Mouse (Mus musculus): ENCODE measurements around the gene Chml. TPM values are rescaled to one million over a fixed set of nuclear protein-coding genes. Genes with fewer than 3 reads are reported as not detected.

Gene Chml
- total RNA-seq, 2 experiments from 2014 or later: 7.2 to 12.5 TPM

DNA sequence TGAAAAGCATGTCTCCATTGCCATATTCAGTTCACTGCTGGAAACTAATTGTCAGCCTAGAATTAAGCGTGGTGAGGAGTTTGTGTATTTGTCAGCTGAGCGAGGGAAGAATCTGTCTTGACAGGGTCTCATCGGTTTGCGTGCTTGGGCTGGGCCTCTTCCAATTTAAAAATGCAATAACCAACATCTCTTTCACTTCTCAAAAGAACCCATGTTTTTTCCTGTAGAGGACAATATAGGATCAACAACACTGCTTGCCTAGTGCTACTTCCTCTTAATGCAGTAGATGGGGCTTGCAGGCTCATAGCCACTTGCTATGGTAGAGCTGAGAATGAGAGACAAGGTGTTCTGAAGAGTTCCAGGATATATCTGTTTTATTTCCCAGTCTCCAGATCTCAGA lies 32.8 kb downstream of the Chml start:
- peak in 1 of 2 experiments; percentile 10 for DNase-seq

DNA sequence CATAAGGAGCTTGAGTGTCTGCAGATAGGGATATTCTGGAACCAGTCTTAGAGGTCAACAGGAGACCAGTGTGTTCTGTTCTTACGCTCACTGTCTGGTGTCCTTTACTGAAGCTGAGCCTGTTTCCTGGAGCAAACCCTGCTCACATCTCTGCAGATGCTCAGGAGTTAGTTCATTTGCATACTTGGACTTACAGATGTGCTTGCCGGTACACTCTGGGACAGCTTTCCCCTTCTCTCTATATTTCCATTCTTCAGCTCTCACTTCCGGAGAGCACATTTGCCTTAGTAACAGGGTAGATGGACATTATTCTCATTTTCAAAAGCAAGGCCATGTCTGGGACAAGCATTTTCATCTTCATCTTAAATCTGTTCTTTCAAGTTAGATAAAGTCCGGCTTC lies 44.1 kb downstream of the Chml start:
- DNase-seq: no peak

DNA sequence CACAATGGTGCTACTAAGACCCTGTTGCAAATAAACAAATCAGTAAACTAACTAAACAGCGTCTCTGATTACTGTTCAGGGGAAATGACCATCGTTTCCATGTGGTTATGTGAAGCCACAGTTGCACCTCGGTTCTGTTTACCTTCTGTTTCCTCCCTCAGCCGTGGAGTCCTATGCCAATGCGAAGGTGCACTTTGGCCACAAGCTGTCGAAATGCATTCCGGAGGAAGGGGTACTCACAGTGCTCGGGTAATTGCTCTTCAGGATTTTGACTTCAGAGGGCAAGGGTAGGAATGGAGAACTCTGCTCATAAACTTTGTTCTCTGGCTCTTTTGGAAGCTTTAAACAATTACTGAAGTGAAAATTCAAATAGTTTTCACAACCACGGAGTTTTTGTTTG lies 45.7 kb downstream of the Chml start:
- DNase-seq: no peak

DNA sequence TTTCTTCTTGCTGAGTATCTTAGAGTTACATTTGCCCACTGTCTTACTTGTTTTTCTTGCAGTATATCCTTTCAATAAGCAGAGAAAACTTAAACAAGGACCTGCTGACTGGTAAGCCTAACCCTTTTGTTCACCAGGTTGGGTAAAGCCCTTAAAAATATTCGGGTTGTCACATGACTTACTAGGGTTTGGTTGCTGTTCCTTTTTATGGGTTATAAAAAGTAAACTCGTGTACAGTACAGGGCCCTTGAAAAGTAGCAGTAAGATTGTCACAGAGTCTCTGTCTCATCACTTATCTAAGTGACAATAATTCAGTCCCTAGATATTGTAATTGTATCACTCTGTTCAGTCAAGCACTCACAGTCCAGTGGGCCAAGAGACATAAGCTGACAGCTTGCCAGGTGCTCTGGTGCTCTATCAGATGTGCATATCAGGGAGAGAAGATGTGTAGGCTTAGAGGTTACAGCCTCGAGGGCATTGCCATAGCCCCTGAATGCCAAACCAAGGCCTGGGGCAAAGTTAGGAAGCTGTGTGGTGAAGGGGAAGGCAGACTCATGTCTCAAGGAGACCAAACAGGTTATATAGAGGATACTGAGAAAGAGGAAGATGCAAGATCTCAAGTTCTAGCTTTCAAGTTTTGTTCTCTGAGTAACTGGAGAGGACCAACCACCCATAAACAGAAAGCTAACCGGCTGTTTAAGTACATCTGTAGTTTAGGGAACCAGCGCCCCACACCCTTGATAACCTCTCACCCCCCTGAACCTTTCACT lies 49.0 kb downstream of the Chml start:
- no peak for DNase-seq

DNA sequence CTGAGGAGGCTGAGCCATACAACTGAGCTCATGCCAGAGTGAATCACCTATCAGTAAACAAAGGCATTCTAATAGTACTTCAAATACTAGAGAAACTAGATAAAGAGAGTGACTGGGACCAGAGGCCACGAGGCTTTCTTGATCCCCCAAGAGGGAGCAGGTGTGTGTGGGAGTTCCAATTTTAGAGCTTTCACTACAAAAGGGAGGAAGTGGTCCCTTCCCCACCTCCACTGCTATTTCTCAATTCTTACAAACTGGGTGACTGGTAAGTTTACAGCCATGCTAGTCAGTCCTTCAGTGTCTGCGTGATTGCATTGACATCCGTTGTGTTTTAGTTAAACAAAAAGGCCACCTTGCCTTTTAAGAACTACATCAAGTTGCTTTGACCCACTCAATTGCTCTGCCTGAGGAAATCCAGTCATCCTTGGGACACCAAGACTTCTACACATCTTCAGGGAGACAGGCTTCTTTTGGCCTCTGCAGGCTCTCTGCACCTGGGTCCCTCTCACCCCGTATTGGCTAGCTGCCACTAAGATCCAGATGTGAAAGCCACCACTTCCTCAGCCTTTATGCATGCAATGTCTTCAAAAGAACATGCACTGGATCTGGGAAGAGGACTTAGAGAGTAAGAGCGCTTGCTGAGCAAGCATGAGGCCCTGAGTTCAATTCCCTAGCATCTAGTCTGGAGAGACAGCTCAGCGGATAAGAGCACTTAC lies 52.1 kb downstream of the Chml start:
- no peak for DNase-seq

DNA sequence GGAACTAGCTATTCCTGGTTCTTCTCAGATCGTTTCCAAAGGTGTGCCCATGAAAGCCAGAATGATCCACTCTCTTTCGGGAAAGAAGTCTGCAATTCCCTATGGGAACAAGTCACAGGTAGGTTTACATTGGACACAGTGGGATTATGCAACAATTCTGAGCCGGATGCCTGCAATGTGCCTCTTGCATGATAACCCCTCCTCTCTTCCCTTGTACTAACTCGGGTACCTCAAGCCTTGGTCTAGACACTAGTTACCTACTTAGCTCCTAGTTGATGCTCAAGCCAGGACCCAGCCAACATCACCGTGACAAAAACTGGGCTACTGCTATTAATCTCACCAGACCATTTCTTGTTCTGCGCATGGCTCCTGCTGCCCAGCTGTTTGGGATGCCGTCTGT lies 53.6 kb downstream of the Chml start:
- DNase-seq: no peak

DNA sequence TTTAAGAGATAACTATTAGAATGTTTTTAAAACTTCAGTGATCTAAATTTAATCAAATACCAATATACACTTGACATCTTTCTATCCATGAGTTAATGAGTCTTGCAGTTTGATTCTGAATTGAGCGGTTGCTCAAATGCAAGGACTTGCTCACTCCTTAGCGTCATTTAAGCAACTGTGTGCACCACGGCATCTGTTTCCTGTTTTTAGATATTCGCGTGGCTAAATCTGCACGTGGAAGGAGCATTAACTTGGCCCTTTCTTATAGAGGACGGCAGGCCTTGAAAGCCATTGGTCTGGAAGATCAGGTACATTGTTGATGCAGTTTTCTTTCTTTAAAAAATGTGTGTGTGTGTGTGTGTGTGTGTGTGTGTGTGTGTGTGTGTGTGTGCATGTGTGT lies 55.0 kb downstream of the Chml start:
- peak in 1 of 2 experiments; percentile 36 for DNase-seq

DNA sequence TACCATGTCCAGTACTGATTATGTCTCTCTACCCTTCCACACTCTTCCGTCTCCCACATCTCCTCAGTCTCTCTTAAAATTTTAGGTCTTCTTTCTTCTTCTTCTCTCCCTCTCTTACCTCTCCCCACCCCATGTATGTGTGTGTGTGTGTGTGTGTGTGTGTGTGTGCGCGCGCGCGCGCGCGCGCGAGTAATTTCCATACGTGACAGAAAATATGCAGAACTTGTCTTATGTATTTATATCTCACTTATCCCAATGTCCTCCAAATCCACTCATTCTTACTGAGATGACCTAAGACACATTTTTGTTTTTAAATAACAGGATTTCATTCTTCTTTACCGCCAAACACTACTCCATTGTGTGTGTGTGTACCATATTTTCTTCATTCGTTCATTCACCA lies 60.2 kb downstream of the Chml start:
- DNase-seq: no peak

Other genes with a start within 250 kb of the Chml start
- gene Rgs7, start 200.4 kb downstream of the Chml start, total RNA-seq (2021): 1 to 10 TPM; 1.2 to 3.8 TPM
- under 1 TPM; 0.51 to 0.62 TPM for gene Kmo, start 72.5 kb downstream of the Chml start, total RNA-seq (2021)
- 100 to 1,000 TPM; 574 to 599 TPM for gene Fh1, start 67.3 kb downstream of the Chml start, total RNA-seq (2021)
- gene Opn3, start 125 bp downstream of the Chml start, total RNA-seq (2021): 1 to 10 TPM; 4.2 TPM
- not detected for gene Wdr64, start 5.7 kb upstream of the Chml start, total RNA-seq (2021)
- gene Exo1, start 187.7 kb upstream of the Chml start, total RNA-seq (2021): under 1 TPM; 0.42 to 0.46 TPM
- not detected for gene Gm38100, start 227.4 kb upstream of the Chml start, total RNA-seq (2021)